22 mouse cellular contexts compared by ENCODE assay signal in genomic region chr4:132505034-132505738, GRCm38 (mm10). TPM values are rescaled to one million over a fixed set of nuclear protein-coding genes. Genes with fewer than 3 reads are reported as not detected.
DNase-seq lines count a peak whose midpoint lies in the region; ATAC-seq lines count a peak whose summit lies in the region.
"Had no signal": no experiment of that assay in that cellular context is flagged by ENCODE, and none has a peak within 500 bp of the region (broad histone marks: within the 10 kb centered on the region; RNA-seq: fewer than 3 reads in every experiment).

No protein-coding gene starts in this region.

- WGBS in macrophage (ENCODE audit: missing documents): 55% methylated on average over 6 of the region's 6 CpGs
- WGBS in hindbrain, embryonic 11.5 days: 55% methylated on average over 6 of the region's 6 CpGs

- DNase-seq in kidney, postnatal 36 days: peak; percentile 34 to 50
- no peak for DNase-seq in kidney, postnatal 4 days
- DNase-seq in ES-CJ7 (ENCODE audit: low read depth, low spot score) (peak; percentile 55), liver (peak; percentile 59)
- DNase-seq in natural killer cell, adult 2 months (ENCODE audit: low spot score in 2 of 2): no peak
- DNase-seq in hindbrain, embryonic 11.5 days (ENCODE audit: low spot score): no peak
- no peak for DNase-seq in cerebellum, adult 11 months
- DNase-seq: adrenal gland, postnatal 25 days; cerebellum, adult 8-10 months; left cerebral cortex, postnatal 4 days; lung, adult 18-20 months; lung, postnatal 36 days; right cerebral cortex, adult 18-20 months; thymus, postnatal 25 days had no signal

- peaks cover 78% of the 10 kb centered on the region for H3K79me2 ChIP-seq in macrophage (ENCODE audit: inconsistent target)

- H3K4me3 ChIP-seq in macrophage (ENCODE audit: inconsistent target): no peak overlapping the region
- no peak overlapping the region for H3K4me3 ChIP-seq in hindbrain, embryonic 11.5 days (ENCODE audit: low read depth, low read length)
- H3K4me3 ChIP-seq: embryonic facial prominence, embryonic 15.5 days; forebrain, embryonic 15.5 days; heart, embryonic 12.5 days; midbrain, embryonic 15.5 days; stomach, embryonic 15.5 days had no signal

- H3K4me1 ChIP-seq in hindbrain, embryonic 11.5 days (replicated peaks; ENCODE audit: control insufficient read depth, insufficient read depth, low read length): peaks cover 5% of the 10 kb centered on the region; the same call in 1 of the 2 replicates

- no peak overlapping the region for H3K9ac ChIP-seq in hindbrain, embryonic 11.5 days (ENCODE audit: low read depth, low read length)
- H3K9ac ChIP-seq: embryonic facial prominence, embryonic 15.5 days; forebrain, embryonic 15.5 days; heart, embryonic 12.5 days; midbrain, embryonic 15.5 days; stomach, embryonic 15.5 days had no signal

- ATAC-seq in hindbrain, embryonic 11.5 days (ENCODE audit: low FRiP score): no peak
- ATAC-seq: activated CD4-positive, CD25-positive, alpha-beta regulatory T cell, adult 4 months; forebrain, embryonic 15.5 days; hindbrain, postnatal 0 days; midbrain, embryonic 15.5 days had no signal

- no peaks in the 10 kb centered on the region for H3K9me3 ChIP-seq in hindbrain, embryonic 11.5 days (ENCODE audit: control insufficient read depth, low read length)
- H3K9me3 ChIP-seq: embryonic facial prominence, embryonic 15.5 days; forebrain, embryonic 15.5 days; heart, embryonic 12.5 days; midbrain, embryonic 15.5 days; stomach, embryonic 15.5 days had no signal

- H3K27ac ChIP-seq in macrophage: peak overlapping the region; percentile 22
- H3K27ac ChIP-seq in hindbrain, embryonic 11.5 days (ENCODE audit: low read depth, low read length): no peak overlapping the region
- H3K27ac ChIP-seq: embryonic facial prominence, embryonic 15.5 days; forebrain, embryonic 15.5 days; hindbrain, postnatal 0 days; midbrain, embryonic 15.5 days; stomach, embryonic 15.5 days had no signal

- H3K36me3 ChIP-seq in macrophage (ENCODE audit: inconsistent target): no peaks in the 10 kb centered on the region
- H3K36me3 ChIP-seq in hindbrain, embryonic 11.5 days (ENCODE audit: control insufficient read depth, insufficient read depth, low read length): no peaks in the 10 kb centered on the region
- H3K36me3 ChIP-seq: embryonic facial prominence, embryonic 15.5 days; forebrain, embryonic 15.5 days; midbrain, embryonic 15.5 days; stomach, embryonic 15.5 days had no signal

- H3K4me2 ChIP-seq in hindbrain, embryonic 11.5 days (replicated peaks; ENCODE audit: low read depth, low read length): no peak overlapping the region
- H3K4me2 ChIP-seq: embryonic facial prominence, embryonic 15.5 days; forebrain, embryonic 15.5 days; heart, embryonic 12.5 days; midbrain, embryonic 15.5 days; stomach, embryonic 15.5 days had no signal

- H3K27me3 ChIP-seq in hindbrain, embryonic 11.5 days (ENCODE audit: control insufficient read depth, insufficient read depth, low read length): no peaks in the 10 kb centered on the region
- H3K27me3 ChIP-seq: embryonic facial prominence, embryonic 15.5 days; forebrain, embryonic 15.5 days; heart, embryonic 12.5 days; midbrain, embryonic 15.5 days; stomach, embryonic 15.5 days had no signal

RNA-seq across cellular contexts. Expression of gene Sesn2, which starts 5.1 kb away (rescaled TPM):
- 10 to 100 TPM in 16 of 26 experiments, 1 to 10 TPM in 10; 1.3 to 25.9 (median 11.4) TPM for total RNA-seq in macrophage (2018; cell fraction: chromatin; rRNA removed)
- total RNA-seq in macrophage (2018; cell fraction: cytosol; rRNA removed): 10 to 100 TPM in 23 of 26 experiments, 1 to 10 TPM in 3; 3.5 to 45.1 (median 25.7) TPM
- total RNA-seq in macrophage (2018; cell fraction: nucleus; rRNA removed): 10 to 100 TPM in 21 of 26 experiments, 1 to 10 TPM in 5; 3.2 to 47.9 (median 22.7) TPM
- polyA plus RNA-seq in macrophage (2018): 12.3 to 18.2 TPM (median 13.4 TPM) in 3 replicates
- polyA plus RNA-seq in hindbrain, embryonic 11.5 days (2014; fragmentation: Nextera tagmentation; extraction: Ambion mirVana): 5.8 and 7.4 TPM in 2 replicates

RNA-seq across cellular contexts. Expression of gene Atpif1, which starts 28.3 kb away (rescaled TPM):
- 100 to 1,000 TPM in 2 of 26 experiments, 10 to 100 TPM in 24; 20.4 to 119 (median 53.5) TPM for total RNA-seq in macrophage (2018; cell fraction: chromatin; rRNA removed)
- total RNA-seq in macrophage (2018; cell fraction: cytosol; rRNA removed): 100 to 1,000 TPM; 377 to 989 (median 481) TPM
- 100 to 1,000 TPM in 15 of 26 experiments, 10 to 100 TPM in 11; 59.3 to 224 (median 111) TPM for total RNA-seq in macrophage (2018; cell fraction: nucleus; rRNA removed)
- polyA plus RNA-seq in macrophage (2018): 516 to 719 TPM (median 630 TPM) in 3 replicates
- polyA plus RNA-seq in hindbrain, embryonic 11.5 days (2014; fragmentation: Nextera tagmentation; extraction: Ambion mirVana): 1,169 and 1,193 TPM in 2 replicates

RNA-seq across cellular contexts. Expression of gene Dnajc8, which starts 30.2 kb away (rescaled TPM):
- total RNA-seq in macrophage (2018; cell fraction: chromatin; rRNA removed): 100 to 1,000 TPM in 2 of 26 experiments, 10 to 100 TPM in 24; 42.8 to 106 (median 71.4) TPM
- total RNA-seq in macrophage (2018; cell fraction: cytosol; rRNA removed): 100 to 1,000 TPM in 5 of 26 experiments, 10 to 100 TPM in 21; 78.3 to 119 (median 90.3) TPM
- total RNA-seq in macrophage (2018; cell fraction: nucleus; rRNA removed): 10 to 100 TPM; 37.0 to 80.7 (median 58.0) TPM
- polyA plus RNA-seq in macrophage (2018): 98.0 to 366 TPM (median 125 TPM) in 3 replicates
- polyA plus RNA-seq in hindbrain, embryonic 11.5 days (2014; fragmentation: Nextera tagmentation; extraction: Ambion mirVana): 194 and 212 TPM in 2 replicates

RNA-seq across cellular contexts. Expression of gene Med18, which starts 41.5 kb away (rescaled TPM):
- 10 to 100 TPM in 4 of 26 experiments, 1 to 10 TPM in 16, under 1 TPM in 3, not detected in 3; 0.50 to 14.0 (median 5.0) TPM for total RNA-seq in macrophage (2018; cell fraction: chromatin; rRNA removed)
- 1 to 10 TPM in 24 of 26 experiments, under 1 TPM in 2; 0.42 to 6.6 (median 4.5) TPM for total RNA-seq in macrophage (2018; cell fraction: cytosol; rRNA removed)
- 10 to 100 TPM in 6 of 26 experiments, 1 to 10 TPM in 18, under 1 TPM in 1, not detected in 1; 0.63 to 13.9 (median 4.1) TPM for total RNA-seq in macrophage (2018; cell fraction: nucleus; rRNA removed)
- polyA plus RNA-seq in macrophage (2018): 1.9 to 6.5 TPM (median 4.3 TPM) in 3 replicates
- polyA plus RNA-seq in hindbrain, embryonic 11.5 days (2014; fragmentation: Nextera tagmentation; extraction: Ambion mirVana): 20.2 and 24.6 TPM in 2 replicates

RNA-seq across cellular contexts. Expression of gene Ptafr, which starts 58.7 kb away (rescaled TPM):
- total RNA-seq in macrophage (2018; cell fraction: chromatin; rRNA removed): 100 to 1,000 TPM in 8 of 26 experiments, 10 to 100 TPM in 18; 34.4 to 232 (median 82.6) TPM
- total RNA-seq in macrophage (2018; cell fraction: cytosol; rRNA removed): 100 to 1,000 TPM; 244 to 546 (median 327) TPM
- total RNA-seq in macrophage (2018; cell fraction: nucleus; rRNA removed): 100 to 1,000 TPM; 101 to 544 (median 322) TPM
- polyA plus RNA-seq in macrophage (2018): 102 to 269 TPM (median 231 TPM) in 3 replicates
- polyA plus RNA-seq in hindbrain, embryonic 11.5 days (2014; fragmentation: Nextera tagmentation; extraction: Ambion mirVana): 0.37 and 0.43 TPM in 2 replicates

Comparison
In these comparisons a context has a peak if more than half of its experiments do, and no peak if none do; other contexts are left out.
1. DNase-seq: peak in kidney, postnatal 36 days (2 of 2), ES-CJ7 (single experiment) and liver (single experiment); none in kidney, postnatal 4 days (0 of 2), natural killer cell, adult 2 months (0 of 2), hindbrain, embryonic 11.5 days (single experiment) and cerebellum, adult 11 months (single experiment).